Mouse (Mus musculus): ENCODE results near the gene Rab34.

- no peak for TF ChIP-seq CTCF (IDR thresholded peaks at IDR 0.05; ENCODE audit: borderline replicate concordance, insufficient read depth, low read depth, low read length)
- TF ChIP-seq POLR2A (IDR thresholded peaks at IDR 0.05; ENCODE audit: borderline replicate concordance, insufficient read depth, low read length): no peak
Observed at GRCm38 (mm10) chr11:78146707-78147543, 41.3 kb upstream of the Rab34 start.

Measured in cerebellum, adult 2 months (tissue).